Mouse (Mus musculus) neutrophil, adult 83 days (primary cell): ENCODE data around the gene Rrm2. TPM values are rescaled to one million over a fixed set of nuclear protein-coding genes. Genes with fewer than 3 reads are reported as not detected.

Experiments
- total RNA-seq, 2 experiments: library from RNA; stranded (reverse); gene quantifications; one replicate each; pipeline ENCODE4 v1.2.4; 2023

Gene Rrm2
- 100 to 1,000 TPM; 134 to 163 TPM for total RNA-seq

DNA sequence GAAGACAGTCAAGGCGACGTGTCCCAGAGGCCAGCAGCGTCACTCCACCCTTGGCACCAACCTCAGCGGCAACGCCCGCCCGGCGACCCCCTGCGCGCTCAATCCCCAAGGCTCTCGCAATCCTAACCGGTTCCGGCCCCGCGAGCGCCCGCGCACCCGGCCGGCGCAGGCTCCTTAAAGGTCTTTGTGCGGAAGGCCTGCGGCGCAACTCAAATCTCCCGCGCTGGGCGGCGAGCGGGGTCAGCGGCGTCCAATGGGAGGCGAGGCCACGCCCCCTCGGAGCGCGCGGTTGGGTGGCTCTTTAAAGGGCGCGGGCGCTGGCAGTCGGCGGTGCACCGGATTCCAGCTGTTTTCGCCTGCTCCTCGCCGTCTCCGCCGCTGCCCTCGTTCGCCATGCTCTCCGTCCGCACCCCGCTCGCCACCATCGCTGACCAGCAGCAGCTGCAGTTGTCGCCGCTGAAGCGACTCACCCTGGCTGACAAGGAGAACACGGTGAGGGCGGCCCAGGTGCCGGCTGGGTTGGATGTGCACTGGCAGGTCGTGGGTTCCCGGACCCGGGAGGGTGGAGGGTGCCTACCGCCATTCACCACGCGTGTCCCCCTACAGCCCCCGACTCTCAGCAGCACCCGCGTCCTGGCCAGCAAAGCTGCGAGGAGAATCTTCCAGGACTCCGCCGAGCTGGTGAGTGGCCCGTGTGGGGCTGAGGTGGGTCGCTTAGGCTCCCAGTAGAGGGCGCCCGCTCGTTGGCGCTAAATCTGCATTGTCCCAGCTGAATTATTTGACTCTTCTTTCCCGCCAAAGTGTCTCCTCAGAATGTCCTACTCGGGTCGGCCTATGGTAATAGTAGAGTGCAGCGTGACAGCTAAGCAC is at the start of gene Rrm2:
Gene Rrm2, plus strand, starts transcription at position 288 of the 870 bp plus-strand sequence.

DNA sequence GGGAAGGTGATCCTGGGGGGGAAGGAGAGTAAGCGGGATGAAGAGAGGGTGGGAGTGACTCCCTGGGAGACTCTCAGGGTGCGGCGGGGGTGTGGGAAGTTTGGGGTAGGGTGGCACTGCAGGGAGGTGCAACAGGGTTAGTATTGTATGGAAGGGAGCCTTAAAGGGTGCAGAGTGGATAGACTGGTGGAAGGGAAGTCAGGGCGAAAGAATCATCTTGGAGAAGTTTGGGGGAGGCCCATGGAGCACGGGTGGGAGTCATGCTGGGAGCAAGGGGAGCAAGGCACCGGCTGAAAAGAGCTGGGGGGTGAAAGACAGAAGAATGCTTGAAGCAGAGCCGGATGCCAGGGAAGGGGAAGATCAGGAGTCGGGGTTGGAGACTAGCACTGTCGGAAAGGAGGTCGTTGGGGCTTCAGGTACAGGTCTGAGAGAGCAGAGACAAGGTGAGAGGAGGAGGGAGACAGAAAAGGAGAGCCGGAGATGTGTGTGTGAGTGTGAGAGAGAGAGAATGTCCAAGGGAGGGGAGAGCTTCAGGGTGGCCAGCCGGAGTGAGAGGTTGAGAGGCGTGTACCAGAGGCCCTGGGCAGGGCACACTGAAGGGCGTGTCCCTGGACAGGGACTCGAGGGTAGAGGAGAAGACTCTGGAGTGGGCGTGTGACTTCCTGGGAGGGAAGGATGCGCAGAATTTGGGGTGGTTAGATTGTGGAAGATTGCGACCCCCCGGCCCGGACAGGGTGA is 26.6 kb upstream of the Rrm2 start, which contains the start of gene Cys1:
Gene Cys1, minus strand, starts transcription at position 528 of the 738 bp plus-strand sequence.

Other genes starting within 250 kb of the Rrm2 start
- 10 to 100 TPM; 20.4 to 23.3 TPM for gene Taf1b, start 209.9 kb upstream of the Rrm2 start, total RNA-seq
- gene Grhl1, start 136.0 kb upstream of the Rrm2 start, total RNA-seq, result under 1 TPM; 0.85 to 0.95 TPM
- 10 to 100 TPM; 30.6 to 34.4 TPM for gene Klf11, start 57.0 kb upstream of the Rrm2 start, total RNA-seq
- not detected for gene Cys1, start 26.4 kb upstream of the Rrm2 start, total RNA-seq
- gene Mboat2, start 122.6 kb downstream of the Rrm2 start, total RNA-seq, result 1 to 10 TPM; 3.8 to 5.8 TPM